Mouse (Mus musculus): ENCODE measurements around the gene Tubal3.
A peak's percentile ranks its signal among the peaks of the same experiment; 100 is the strongest.
"Not testable (repeated sequence)": the region's sequence is repeated elsewhere in the genome, so short reads cannot be mapped to it uniquely, and the experiment has no call there.

Gene Tubal3

DNA sequence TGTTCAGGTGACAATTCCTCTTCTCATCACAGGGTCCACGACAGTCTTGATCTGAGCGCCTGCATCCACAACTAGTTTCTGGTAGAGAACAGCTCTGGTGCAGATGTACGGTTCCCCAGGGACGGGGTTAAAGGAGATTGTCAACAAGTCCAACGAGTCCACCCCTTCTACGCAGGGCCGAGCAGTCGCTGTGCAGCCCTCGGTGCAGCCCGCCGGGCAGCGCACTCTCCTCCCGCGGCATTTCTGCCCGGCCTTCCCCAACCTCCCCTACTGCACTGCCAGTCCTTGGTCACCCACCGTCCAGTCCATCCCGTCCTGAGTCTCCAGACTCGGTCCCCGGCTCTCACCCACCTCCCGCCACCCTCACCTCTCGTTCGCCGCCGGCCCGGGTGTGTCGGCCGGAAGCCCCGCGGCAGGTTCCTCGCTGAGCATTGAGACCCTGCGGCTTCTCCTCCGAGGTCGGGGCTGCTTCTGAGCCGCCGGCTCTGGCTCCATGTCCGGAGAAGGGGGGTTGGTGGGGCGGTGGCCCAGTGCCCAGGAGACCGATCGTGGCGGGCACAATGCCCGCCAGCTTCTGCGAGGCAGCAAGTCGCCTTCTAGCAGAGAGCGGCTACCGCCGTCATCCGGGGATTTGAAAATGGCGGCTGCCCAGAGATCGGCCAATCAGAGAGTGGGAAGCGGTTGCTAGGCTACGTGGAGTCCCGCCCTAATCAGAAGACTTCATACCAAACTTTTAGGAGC lies at the start of gene Tubal3, which contains the start of gene Net1:
TSS of gene Tubal3 (plus strand) at position 704 of the 741 bp plus-strand sequence.
TSS of gene Net1 (minus strand) at position 650 of the 741 bp plus-strand sequence.
- peak; percentile 75 to 83 for DNase-seq (ENCODE audit: low spot score in 2 of 2)

DNA sequence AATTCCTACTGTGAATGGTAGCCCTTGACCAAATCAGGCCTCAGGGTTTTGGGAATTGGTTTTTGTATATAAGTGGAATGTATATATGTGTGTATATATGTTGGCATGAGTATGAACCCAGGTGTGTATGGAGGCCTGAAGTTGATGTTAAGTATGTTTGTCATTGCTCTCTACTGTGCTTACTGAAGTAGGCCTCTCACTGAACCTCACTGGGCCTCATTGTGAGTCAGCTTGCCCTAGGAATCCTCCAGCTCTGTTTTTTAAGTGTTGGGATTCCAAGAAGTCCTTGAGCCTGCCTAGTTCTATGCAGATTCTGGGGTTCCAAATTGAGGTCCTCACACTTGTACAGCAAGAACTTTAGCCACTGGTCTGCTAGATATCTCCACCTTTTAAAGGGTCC lies 48.2 kb upstream of the Tubal3 start:
- no peak for DNase-seq (ENCODE audit: low spot score in 2 of 2)

DNA sequence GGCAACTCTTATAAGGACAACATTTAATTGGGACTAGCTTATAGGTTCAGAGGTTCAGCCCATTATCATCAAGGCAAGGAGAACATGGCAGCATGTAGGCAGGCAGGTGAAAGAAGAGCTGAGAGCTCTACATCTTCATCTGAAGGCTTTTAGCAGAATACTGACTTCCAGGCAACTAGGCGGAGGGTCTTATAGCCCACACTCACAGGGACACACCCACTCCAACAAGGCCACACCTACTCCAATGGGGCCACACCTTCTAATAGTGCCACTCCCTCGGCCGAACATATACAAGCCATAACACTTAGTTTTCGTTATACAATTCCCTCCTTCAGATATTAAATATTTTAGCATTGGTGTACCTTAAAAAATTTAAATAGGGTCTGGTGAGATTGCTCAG lies 45.2 kb upstream of the Tubal3 start:
- DNase-seq (ENCODE audit: low spot score in 2 of 2): no peak

DNA sequence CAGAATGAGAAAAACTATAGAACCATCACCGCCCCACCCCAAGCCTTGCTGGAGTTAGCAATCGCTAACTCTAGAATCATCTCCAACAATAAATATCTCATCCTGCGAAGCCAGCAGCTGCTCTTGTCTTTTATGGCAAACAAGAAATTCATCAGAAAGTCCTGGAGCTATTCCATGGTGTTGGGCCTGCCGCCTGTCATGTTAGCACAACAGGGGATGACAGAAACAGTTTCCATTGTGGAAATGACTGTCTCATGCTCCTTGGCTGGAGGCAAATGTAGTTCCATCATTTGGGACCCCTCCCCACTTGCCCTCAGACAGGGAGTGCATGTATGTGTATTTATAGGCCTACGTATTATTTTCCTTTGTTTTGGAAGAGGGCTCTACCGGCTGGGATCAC lies 41.6 kb upstream of the Tubal3 start:
- no peak for DNase-seq (ENCODE audit: low spot score in 2 of 2)

DNA sequence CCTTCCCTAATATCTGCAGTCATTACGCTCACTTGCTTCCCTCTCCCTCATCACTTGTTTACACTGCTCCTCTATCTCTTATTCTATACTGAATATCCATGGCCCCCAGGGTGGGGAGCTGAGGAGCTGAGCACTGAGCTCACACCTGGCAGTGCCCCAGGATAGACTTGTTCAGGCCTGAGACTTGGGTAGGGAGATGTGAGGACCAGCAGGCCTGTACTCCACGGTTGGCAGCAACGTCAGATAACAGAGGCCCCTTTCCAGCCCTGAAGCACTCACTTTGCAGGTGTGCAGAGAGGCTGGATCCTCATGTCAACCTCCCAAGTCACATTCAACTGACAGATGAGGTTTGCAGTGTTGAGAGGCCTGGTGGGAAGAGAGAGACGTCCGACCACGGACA lies 40.9 kb upstream of the Tubal3 start:
- DNase-seq (ENCODE audit: low spot score in 2 of 2): no peak

DNA sequence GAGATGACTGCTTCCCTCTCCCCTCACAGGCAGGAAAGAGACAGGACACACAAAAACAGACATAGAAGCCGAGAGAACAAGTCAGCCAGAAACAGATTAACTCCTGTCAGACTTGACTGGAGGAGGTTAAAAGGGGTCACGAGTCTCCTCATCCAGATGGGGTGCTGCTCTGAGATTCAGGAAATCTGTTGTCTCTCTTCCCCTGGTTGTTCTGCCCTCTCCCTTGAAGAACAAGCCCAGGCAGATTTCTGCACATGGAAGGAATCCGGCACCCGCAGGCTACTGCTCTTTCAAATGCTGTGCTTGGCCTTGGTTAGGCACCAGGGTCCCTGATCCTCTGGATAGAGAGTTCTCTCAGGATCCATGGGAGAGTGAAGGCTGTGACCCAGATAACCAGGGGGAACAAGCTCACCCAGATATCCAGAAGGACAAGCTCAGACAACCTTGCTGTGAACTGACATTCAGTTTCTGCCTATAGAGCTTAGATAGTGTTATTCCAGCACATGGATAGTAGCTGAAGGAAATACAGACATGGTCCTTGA lies 40.3 kb upstream of the Tubal3 start:
- no peak for DNase-seq (ENCODE audit: low spot score in 2 of 2)

DNA sequence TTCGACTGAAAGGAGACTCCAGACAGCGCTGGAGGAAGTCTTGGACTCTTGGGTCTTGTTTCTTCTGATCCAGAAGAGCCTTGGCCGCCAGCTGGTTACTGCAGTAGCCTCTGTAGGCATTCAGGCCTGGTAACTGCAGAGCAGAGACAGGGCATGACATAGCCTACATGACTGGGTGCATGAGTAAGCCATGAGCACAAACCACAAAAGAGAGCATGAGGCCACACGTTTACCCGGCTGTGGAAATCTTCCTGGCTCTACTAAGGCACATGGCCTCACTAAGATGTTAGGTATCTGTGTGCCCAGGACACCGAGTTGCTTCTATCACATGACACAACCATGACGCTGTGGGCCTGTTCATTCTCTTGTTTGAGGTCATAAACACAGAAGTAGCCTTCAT lies 31.4 kb upstream of the Tubal3 start:
- no peak for DNase-seq (ENCODE audit: low spot score in 2 of 2)

DNA sequence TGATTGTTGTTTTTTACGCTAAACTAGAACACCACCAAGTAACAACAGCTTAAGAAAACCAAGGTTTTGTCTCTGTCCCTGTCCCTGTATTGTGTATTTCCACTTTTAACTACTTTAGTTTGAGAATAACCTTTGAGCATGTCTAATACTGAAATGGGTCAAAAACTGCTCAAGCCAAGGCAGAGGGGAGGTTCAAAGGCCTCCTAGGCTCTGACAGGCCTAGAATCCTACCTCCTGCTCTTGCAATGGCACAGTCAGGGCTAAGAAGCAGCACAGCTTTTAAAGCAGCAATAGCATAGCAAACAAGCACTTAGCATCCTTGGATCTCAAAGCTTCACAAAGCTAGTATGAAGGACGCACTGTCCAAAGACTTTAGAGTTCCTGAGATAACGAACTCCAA lies 29.0 kb upstream of the Tubal3 start:
- DNase-seq (ENCODE audit: low spot score in 2 of 2): no peak

DNA sequence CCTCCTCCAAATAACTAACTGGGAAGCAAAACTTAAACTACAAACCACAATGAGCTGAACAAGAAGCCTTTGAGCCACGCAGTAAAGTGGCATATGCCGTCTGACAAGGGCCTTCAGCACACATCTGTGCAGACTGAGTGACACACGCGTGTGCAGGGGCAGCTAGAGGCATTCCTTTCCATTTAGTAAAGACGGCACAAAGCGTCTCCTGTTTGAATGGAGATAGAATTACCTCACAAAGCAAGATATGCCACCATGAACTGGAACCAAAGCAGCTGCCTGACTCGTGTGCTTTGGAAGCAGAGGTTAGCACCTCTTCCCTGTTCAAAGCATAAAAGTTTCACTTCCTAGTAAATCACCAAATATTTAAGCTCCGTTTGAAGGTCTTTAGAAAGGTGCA lies 28.0 kb upstream of the Tubal3 start:
- DNase-seq (ENCODE audit: low spot score in 2 of 2): no peak

DNA sequence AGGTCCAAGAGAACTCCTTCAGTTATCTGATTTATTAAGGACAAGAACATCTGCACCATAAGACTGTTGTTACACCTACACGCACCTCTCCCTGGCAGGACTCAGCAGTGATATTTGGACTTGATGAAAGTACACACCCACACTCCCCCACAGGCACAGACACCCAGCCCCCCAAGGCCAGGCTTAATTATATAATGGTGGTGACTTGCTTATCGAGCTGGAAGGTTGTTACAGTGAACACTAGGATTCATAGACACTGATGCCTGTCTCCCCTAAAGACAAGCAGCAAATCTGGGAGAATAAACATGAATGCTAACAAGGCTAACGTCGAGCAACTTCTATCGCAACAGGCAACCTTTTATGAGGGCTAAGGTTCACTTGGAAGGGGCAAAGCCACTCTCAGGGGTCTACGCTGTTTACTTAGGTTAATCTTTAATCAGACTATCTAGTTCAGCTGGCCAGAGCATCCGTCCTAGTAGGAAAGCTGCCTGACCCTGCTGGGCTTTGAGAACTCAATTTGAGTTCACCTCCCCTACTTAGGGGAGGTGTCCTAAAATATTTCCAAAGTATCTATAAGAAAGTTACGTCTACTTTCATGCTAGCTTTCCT lies 26.5 kb upstream of the Tubal3 start:
- DNase-seq (ENCODE audit: low spot score in 2 of 2): no peak

DNA sequence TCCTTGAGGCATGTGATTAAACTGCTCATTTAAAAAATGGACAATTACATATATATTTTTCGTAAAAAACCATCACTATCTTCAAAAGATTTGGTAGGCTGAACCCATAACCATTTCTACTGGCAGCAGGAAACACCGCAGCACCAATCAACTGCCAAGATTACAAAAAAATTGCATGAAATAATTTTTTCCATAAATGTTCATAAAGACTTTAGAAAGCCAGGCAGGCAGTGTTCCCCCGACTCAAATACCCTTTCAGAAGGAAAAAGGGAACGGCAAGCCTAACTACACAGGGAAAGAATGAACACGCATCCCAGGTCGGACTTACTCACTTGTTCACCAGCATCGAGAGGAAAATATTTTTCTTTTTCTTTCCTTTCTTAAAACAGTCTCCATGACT lies 25.5 kb upstream of the Tubal3 start:
- no peak for DNase-seq (ENCODE audit: low spot score in 2 of 2)

DNA sequence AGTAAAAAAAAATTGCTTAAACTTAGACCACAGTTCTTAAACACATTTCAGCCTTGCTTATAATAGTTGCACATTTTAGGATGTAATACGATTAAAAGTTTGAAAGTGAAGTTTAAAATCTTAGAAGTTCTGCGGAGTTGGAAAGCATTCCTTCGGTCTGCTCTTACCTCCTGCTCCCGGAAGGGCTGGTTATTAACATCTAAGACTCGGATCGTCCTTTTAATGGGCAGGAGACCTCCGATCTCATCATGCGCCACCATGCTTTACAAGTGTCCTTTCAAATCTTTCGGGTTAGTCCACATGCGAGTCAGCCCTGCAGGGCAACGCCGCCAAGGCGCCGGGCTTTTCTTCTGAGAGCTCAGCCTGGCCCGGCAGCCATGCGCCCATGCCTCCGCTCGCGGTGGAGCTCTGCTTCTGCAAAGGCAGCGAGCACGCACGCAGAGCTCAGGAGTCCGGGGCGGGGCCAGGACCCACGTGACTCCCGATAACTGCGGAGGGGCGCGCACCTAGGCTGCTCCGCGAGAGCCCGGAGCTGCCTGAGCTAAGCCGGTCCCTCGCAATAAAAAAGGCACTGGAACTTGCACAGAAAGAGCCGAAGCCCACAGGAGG lies 24.8 kb upstream of the Tubal3 start:
- peak; percentile 85 to 89 for DNase-seq (ENCODE audit: low spot score in 2 of 2)

DNA sequence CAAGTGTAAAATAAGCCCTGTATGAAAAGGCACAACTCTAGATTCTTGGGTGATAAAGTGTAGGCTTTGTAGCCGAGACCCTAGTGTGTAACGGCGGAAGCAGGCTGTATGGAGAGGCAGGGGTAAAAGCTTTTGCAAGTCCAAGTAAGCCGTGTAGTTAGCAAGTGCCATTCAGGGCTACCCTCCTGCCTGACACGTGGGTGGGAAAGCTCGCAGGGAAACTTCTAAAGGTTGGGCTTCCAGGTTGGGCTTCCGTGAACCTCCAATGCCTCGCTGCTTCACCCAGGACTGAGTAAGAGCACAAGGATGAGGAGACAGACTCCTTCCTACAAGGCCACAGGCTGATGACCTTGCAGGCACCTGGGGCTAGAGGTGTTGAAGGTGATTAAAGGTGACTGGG lies 23.5 kb upstream of the Tubal3 start:
- DNase-seq (ENCODE audit: low spot score in 2 of 2): no peak

DNA sequence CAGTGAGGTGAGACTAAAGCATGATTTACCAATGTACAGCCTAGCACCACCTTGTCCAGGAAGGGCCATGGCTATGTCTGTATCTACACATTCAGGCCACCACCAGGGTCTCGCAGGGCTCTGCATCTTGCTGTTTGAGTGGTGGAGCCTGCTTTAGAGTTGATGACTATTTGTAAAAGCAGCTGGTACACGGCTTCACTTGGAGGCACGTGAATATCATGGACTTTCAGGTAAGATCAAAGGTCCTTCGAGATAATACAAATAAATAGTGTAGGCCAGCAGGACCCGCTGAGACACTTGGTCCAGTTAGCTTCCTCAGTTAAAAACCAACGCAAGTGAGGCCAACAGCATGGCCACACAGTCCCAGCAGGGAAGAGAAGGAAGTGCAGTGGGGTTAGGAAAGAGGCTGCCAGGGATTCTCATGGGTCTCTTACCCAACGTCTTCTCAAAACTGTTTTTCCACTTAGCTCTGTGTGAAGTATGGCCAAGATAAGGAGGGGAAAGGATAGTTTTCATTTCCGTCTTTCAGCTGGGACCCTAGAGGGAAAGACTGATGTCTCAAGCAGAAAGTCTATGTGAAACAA lies 22.6 kb upstream of the Tubal3 start:
- DNase-seq (ENCODE audit: low spot score in 2 of 2): no peak

DNA sequence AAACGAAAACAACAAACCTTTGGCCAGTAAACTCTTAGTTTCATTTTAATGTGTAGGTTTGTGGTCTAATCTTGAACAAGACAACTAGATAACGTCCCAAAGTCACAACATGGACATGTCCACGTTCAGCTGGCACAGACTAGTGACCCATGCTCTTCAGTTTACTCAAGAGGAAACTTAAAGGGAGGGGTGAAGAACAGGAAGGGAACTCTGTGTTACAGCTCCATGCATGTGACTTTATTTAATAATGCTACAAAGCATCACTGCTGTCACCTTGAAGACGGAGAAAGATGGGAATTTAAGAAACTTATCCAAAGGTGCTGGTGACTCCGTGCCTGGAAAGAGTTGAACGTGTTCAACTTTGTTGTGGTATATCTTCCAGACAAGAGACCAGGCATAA lies 22.0 kb upstream of the Tubal3 start:
- no peak for DNase-seq (ENCODE audit: low spot score in 2 of 2)

DNA sequence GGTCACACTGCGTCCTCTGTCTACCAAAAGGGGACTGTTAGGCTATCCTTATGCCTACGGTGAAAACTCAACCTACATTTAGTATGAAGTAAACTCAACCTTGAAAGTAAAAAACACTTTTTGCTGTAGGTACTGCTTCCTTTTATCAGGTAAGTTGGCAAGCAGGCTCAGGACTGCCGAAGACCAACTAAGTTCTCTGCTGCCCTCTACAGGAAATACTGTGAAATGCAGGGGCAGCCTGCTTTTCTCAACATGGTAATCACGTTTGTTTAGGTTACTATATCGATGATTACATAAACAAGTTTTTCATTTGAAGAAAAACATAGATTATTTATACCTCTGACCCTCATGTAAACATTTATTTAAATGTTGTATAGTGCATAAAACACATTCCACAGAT lies 21.2 kb upstream of the Tubal3 start:
- DNase-seq (ENCODE audit: low spot score in 2 of 2): peak; percentile 55 to 72

DNA sequence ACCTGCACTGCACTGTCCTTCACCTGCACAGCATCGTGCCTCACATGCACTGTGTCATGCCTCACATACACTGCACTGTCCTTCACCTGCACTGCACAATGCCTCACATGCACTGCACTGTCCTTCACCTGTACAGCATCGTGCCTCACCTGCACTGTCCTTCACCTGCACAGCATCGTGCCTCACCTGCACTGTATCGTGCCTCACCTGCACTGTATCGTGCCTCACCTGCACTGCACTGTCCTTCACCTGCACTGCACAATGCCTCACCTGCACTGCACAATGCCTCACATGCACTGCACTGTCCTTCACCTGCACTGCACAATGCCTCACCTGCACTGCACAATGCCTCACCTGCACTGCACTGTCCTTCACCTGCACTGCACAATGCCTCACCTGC lies 19.9 kb upstream of the Tubal3 start:
- DNase-seq (ENCODE audit: low spot score in 2 of 2): not testable (repeated sequence)

DNA sequence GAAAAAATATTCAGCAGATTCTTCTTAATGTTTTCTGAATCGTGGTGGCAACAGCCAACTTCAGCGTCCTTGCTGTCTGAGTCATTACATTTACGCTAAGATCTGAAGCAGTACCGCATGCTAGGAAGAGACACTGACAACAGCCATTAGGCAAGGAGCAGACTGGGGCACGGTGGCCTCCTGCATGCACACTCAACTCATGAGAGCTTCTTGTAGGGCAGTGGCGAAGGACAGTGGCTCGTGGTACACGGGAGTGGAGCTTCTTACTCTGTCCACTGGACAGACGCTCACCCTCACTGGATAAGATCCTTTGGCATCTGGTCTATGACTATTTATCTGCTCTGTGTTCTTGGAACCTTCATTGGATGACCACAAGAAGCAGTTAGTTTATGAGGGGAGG lies 18.8 kb upstream of the Tubal3 start:
- DNase-seq (ENCODE audit: low spot score in 2 of 2): no peak

DNA sequence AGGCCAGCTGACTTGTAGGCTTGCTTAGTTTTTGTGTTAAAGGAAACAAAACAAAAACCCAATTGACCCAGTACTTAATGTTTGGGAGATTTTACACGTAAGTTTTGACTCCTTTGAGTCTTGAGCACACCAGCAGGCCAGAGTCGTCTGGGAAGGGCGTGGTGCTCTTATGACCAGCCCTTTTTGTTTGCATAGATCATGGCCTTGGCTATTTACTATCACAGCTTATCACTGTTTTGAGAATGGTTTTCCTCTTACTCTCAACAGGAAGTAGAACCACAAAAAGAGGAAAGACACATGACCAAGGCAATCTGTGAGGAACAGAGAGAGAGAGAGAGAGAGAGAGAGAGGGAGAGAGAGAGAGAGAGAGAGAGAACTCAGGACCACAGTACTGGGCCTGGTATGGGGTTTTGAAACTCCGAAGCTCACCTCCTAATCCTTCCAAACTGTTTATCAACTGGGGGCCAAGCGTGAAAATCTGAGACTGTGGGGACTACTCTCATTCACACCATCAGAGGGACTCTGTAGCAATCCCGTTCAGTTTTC lies 10.8 kb upstream of the Tubal3 start:
- DNase-seq (ENCODE audit: low spot score in 2 of 2): no peak

DNA sequence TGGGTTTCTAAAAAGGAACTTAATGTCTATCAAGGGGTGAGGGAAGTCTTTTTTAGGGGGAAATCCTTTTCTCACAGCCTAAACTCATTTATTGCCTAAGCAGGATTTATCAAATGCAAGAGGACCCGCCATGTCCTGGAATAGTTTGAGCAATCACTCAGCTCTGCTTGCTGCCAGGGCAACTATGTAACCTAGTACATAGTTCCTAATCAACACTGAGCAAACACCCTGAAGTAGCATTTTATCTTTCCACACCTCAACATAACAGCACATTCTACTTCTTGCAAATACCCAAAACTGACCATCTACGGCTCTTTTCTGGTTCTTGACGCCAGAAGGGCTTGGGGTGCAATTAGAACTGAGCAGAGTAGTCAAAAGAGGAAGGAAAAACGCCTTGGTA lies 9.8 kb upstream of the Tubal3 start:
- no peak for DNase-seq (ENCODE audit: low spot score in 2 of 2)

DNA sequence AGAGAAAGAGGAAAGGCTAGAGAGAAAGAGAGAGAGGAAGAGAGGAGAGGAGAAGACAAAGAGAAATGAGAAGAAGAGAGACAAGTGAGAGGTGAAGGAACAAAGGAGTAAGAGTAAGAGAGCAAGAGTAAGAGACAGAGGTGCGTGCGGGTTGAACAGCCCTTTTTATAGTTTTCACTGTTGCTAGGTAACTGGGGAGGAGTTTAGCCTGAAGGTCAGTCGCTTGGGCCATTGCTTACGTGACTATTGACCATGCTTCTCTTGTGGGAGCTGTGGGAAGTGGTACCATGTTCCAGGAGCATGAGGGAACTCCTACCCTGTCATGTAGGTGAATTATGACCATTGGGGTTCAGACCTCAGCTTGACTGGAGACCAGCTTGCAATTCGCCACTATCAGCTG lies 7.7 kb upstream of the Tubal3 start:
- DNase-seq (ENCODE audit: low spot score in 2 of 2): no peak

DNA sequence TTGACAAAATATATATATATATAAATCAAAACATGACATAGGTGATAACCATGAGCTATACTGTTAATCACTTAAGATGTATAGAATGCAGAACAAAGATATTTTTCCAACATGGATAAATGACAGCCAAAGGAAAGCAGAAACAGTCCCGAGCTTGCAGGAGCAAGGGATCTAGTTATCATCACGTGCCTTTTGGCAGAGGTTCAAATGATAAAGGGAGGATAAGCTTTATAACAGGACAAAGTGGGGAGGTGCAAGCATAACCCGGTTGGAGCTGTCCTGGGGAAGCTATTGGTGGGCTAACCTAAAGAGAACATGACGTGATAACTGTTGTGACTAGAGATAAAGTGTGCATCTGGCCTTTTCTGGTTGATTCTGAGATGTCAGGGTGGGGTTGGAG lies 4.6 kb upstream of the Tubal3 start:
- no peak for DNase-seq (ENCODE audit: low spot score in 2 of 2)

All from right cerebral cortex, postnatal 36 days (tissue).